ENCODE assay signal across 8 mouse cellular contexts in genomic region chr9:78442579-78443392, GRCm38 (mm10). TPM values are rescaled to one million over a fixed set of nuclear protein-coding genes. Genes with fewer than 3 reads are reported as not detected.
DNase-seq lines count a peak whose midpoint lies in the region; ATAC-seq and TF ChIP-seq lines count a peak whose summit lies in the region.

Cgas (minus strand) TSS chr9:78443237.

- H3K27me3 ChIP-seq in MEL (ENCODE audit: control insufficient read depth in 1 of 2, insufficient read depth in 2 of 2, low read length in 2 of 2): no peaks in the 10 kb centered on the region
- H3K27me3 ChIP-seq in hindbrain, embryonic 15.5 days: peaks cover 72% of the 10 kb centered on the region
- peaks cover 88% of the 10 kb centered on the region for H3K27me3 ChIP-seq in limb, embryonic 10.5 days (ENCODE audit: low read depth, poor library complexity, severe bottlenecking)
- peaks cover 91% of the 10 kb centered on the region for H3K27me3 ChIP-seq in midbrain, embryonic 10.5 days (ENCODE audit: low read depth, poor library complexity, severe bottlenecking)

- DNase-seq in MEL (ENCODE audit: low read depth, low spot score): peak; percentile 90
- peak; percentile 38 for DNase-seq in brain, adult 2 months (ENCODE audit: low read depth, low spot score)
- peak; percentile 78 for DNase-seq in gastrocnemius, adult 2 months
- DNase-seq in limb, embryonic 10.5 days (ENCODE audit: low spot score): peak; percentile 64
- peak; percentile 62 for DNase-seq in midbrain, embryonic 10.5 days (ENCODE audit: low spot score)
- peak; percentile 58 for DNase-seq in skeletal muscle tissue, adult 2 months (ENCODE audit: low read depth, low spot score)
- DNase-seq in cerebellum, adult 9-11 months: no peak

- H3K4me1 ChIP-seq in MEL (ENCODE audit: control insufficient read depth in 1 of 2, insufficient read depth in 2 of 2, low read length in 2 of 2): peaks cover 9 to 20% of the 10 kb centered on the region in 2 experiments
- peaks cover 11% of the 10 kb centered on the region for H3K4me1 ChIP-seq in hindbrain, embryonic 15.5 days (replicated peaks)
- H3K4me1 ChIP-seq in limb, embryonic 10.5 days: peaks cover 11% of the 10 kb centered on the region
- peaks cover 15% of the 10 kb centered on the region for H3K4me1 ChIP-seq in midbrain, embryonic 10.5 days

- peak within 1 kb of the TSS; percentile 77 to 95 for H3K4me3 ChIP-seq in MEL (ENCODE audit: control insufficient read depth in 1 of 2, insufficient read depth in 1 of 2, low read depth in 2 of 2, low read length in 2 of 2)
- H3K4me3 ChIP-seq in gastrocnemius, adult 2 months: peak within 1 kb of the TSS; percentile 75
- peak within 1 kb of the TSS; percentile 43 for H3K4me3 ChIP-seq in hindbrain, embryonic 15.5 days
- H3K4me3 ChIP-seq in limb, embryonic 10.5 days: peak within 1 kb of the TSS; percentile 54
- peak within 1 kb of the TSS; percentile 53 for H3K4me3 ChIP-seq in midbrain, embryonic 10.5 days

- H3K27ac ChIP-seq in MEL (ENCODE audit: control insufficient read depth, low read depth, low read length): peak within 1 kb of the TSS; percentile 49
- H3K27ac ChIP-seq in gastrocnemius, adult 2 months: peak within 1 kb of the TSS; percentile 49
- H3K27ac ChIP-seq in hindbrain, embryonic 15.5 days (replicated peaks): no peak within 1 kb of the TSS
- peak within 1 kb of the TSS; percentile 77 for H3K27ac ChIP-seq in limb, embryonic 10.5 days
- H3K27ac ChIP-seq in midbrain, embryonic 10.5 days (replicated peaks): peak within 1 kb of the TSS; percentile 59; the same call in 1 of the 2 replicates

- WGBS in hindbrain, embryonic 15.5 days: under 1% methylated on average over 81 of the region's 81 CpGs
- WGBS in limb, embryonic 10.5 days: under 1% methylated on average over 81 of the region's 81 CpGs
- 1% methylated on average over 81 of the region's 81 CpGs for WGBS in midbrain, embryonic 10.5 days

- H3K36me3 ChIP-seq in MEL (ENCODE audit: control insufficient read depth in 1 of 2, insufficient read depth in 2 of 2, low read length in 2 of 2): peaks cover 2 to 19% of the 10 kb centered on the region in 2 experiments
- no peaks in the 10 kb centered on the region for H3K36me3 ChIP-seq in hindbrain, embryonic 15.5 days
- no peaks in the 10 kb centered on the region for H3K36me3 ChIP-seq in limb, embryonic 10.5 days
- no peaks in the 10 kb centered on the region for H3K36me3 ChIP-seq in midbrain, embryonic 10.5 days

- peaks cover 43% of the 10 kb centered on the region for H3K79me2 ChIP-seq in MEL (ENCODE audit: control insufficient read depth, insufficient read depth, low read length, poor library complexity)

- no peak for TF ChIP-seq RAD21 in MEL (IDR thresholded peaks at IDR 0.05; ENCODE audit: low read depth, low read length)

- peak; percentile 51 to 77 for TF ChIP-seq POLR2A in MEL (IDR thresholded peaks at IDR 0.05; ENCODE audit: control insufficient read depth in 1 of 2, insufficient read depth in 1 of 2, low read depth in 1 of 2, low read length in 2 of 2, poor library complexity in 1 of 2)

- intact Hi-C loops in gastrocnemius, adult 2 months (cut with DNase I): loop anchor here (10.0 kb wide), 1 partner anchor 528 kb away; the partner anchor contains the start of gene Elovl5

- no peak for TF ChIP-seq EP300 in MEL (IDR thresholded peaks at IDR 0.05; ENCODE audit: low read depth in 1 of 2, low read length in 2 of 2)

- peak within 1 kb of the TSS; percentile 70 for H3K4me2 ChIP-seq in hindbrain, embryonic 15.5 days

- no peak for TF ChIP-seq CTCF in MEL (IDR thresholded peaks at IDR 0.05 in 2 of 3, conservative IDR thresholded peaks at IDR 0.05 in 1 of 3; ENCODE audit: control insufficient read depth in 1 of 3, insufficient read depth in 1 of 3, low read depth in 2 of 3, low read length in 3 of 3, poor library complexity in 1 of 3, severe bottlenecking in 1 of 3)
- no peak for TF ChIP-seq CTCF in gastrocnemius, adult 2 months (IDR thresholded peaks at IDR 0.05)

- H3K9ac ChIP-seq in MEL (ENCODE audit: control insufficient read depth, low read depth, low read length, poor library complexity, severe bottlenecking): peak within 1 kb of the TSS; percentile 75
- 0 out of 2 replicates have a peak within 1 kb of the TSS, but pooled peaks have one; percentile 12 for H3K9ac ChIP-seq in hindbrain, embryonic 15.5 days

- ATAC-seq in hindbrain, embryonic 15.5 days (ENCODE audit: low FRiP score, low read depth): peak; percentile 49; the same call in 1 of the 2 replicates

- no peaks in the 10 kb centered on the region for H3K9me3 ChIP-seq in MEL (replicated peaks; ENCODE audit: insufficient read depth, low read length)
- H3K9me3 ChIP-seq in hindbrain, embryonic 15.5 days: no peaks in the 10 kb centered on the region
- H3K9me3 ChIP-seq in limb, embryonic 10.5 days (replicated peaks): no peaks in the 10 kb centered on the region
- H3K9me3 ChIP-seq in midbrain, embryonic 10.5 days (replicated peaks): no peaks in the 10 kb centered on the region

TF ChIP-seq in MEL, 35 proteins besides CTCF, POLR2A, EP300 and RAD21:
- no peak for TF ChIP-seq TAL1 (IDR thresholded peaks at IDR 0.05; ENCODE audit: low read length)
- TF ChIP-seq ZC3H11A (IDR thresholded peaks at IDR 0.05; ENCODE audit: low read depth, low read length): no peak
- TF ChIP-seq MYC (IDR thresholded peaks at IDR 0.05; ENCODE audit: low read depth, low read length): peak; percentile 52
- TF ChIP-seq ZMIZ1 (IDR thresholded peaks at IDR 0.05; ENCODE audit: low read depth, low read length): no peak
- TF ChIP-seq ETS1 (IDR thresholded peaks at IDR 0.05; ENCODE audit: low read depth, low read length): peak; percentile 36; the same call in 1 of the 2 replicates
- no peak for TF ChIP-seq MYB (IDR thresholded peaks at IDR 0.05; ENCODE audit: low read depth, low read length)
- TF ChIP-seq JUND (IDR thresholded peaks at IDR 0.05; ENCODE audit: low read depth, low read length): no peak
- no peak for TF ChIP-seq MAZ (IDR thresholded peaks at IDR 0.05; ENCODE audit: low read depth, low read length)
- TF ChIP-seq RCOR1 (IDR thresholded peaks at IDR 0.05; ENCODE audit: low read depth, low read length): no peak
- no peak for TF ChIP-seq CHD2 (IDR thresholded peaks at IDR 0.05; ENCODE audit: low read length)
- no peak for TF ChIP-seq ELF1 (IDR thresholded peaks at IDR 0.05; ENCODE audit: low read depth, low read length)
- peak; percentile 28; the same call in 1 of the 2 replicates for TF ChIP-seq USF1 (IDR thresholded peaks at IDR 0.05; ENCODE audit: low read depth, low read length)
- TF ChIP-seq TCF12 (IDR thresholded peaks at IDR 0.05; ENCODE audit: low read depth, low read length): peak; percentile 51; the same call in 1 of the 2 replicates
- TF ChIP-seq NRF1 (IDR thresholded peaks at IDR 0.05; ENCODE audit: insufficient read depth, low read depth, low read length, poor library complexity, severe bottlenecking): peak; percentile 78
- no peak for TF ChIP-seq MEF2A (IDR thresholded peaks at IDR 0.05; ENCODE audit: extremely low read depth, insufficient replicate concordance, low read depth, low read length, poor library complexity, severe bottlenecking)
- TF ChIP-seq CHD1 (IDR thresholded peaks at IDR 0.05; ENCODE audit: low read depth, low read length): no peak
- peak; percentile 91 for TF ChIP-seq MAX (IDR thresholded peaks at IDR 0.05; ENCODE audit: low read length)
- TF ChIP-seq UBTF (IDR thresholded peaks at IDR 0.05; ENCODE audit: borderline replicate concordance, insufficient read depth, low read depth, low read length): 0 out of 2 replicates have a peak, but pooled peaks have one; percentile 33
- no peak for TF ChIP-seq GATA1 (IDR thresholded peaks at IDR 0.05; ENCODE audit: low read depth, low read length)
- no peak for TF ChIP-seq ZKSCAN1 (IDR thresholded peaks at IDR 0.05; ENCODE audit: low read depth, low read length)
- TF ChIP-seq SIN3A (IDR thresholded peaks at IDR 0.05; ENCODE audit: low read length): no peak
- peak; percentile 89; the same call in 1 of the 2 replicates for TF ChIP-seq E2F4 (IDR thresholded peaks at IDR 0.05; ENCODE audit: borderline replicate concordance, low read depth, low read length)
- TF ChIP-seq HCFC1 (IDR thresholded peaks at IDR 0.05; ENCODE audit: low read depth, low read length): peak; percentile 60
- TF ChIP-seq MAFK (IDR thresholded peaks at IDR 0.05; ENCODE audit: borderline replicate concordance, low read depth, low read length): no peak
- peak; percentile 46 for TF ChIP-seq MXI1 (IDR thresholded peaks at IDR 0.05; ENCODE audit: low read depth, low read length)
- TF ChIP-seq ZNF384 (IDR thresholded peaks at IDR 0.05; ENCODE audit: low read depth, low read length): no peak
- TF ChIP-seq POLR2AphosphoS5 (IDR thresholded peaks at IDR 0.05; ENCODE audit: borderline replicate concordance, low read depth, low read length): no peak
- no peak for TF ChIP-seq USF2 (IDR thresholded peaks at IDR 0.05; ENCODE audit: borderline replicate concordance in 1 of 2, insufficient read depth in 1 of 2, low read depth in 1 of 2, low read length in 2 of 2)
- no peak for TF ChIP-seq BHLHE40 (IDR thresholded peaks at IDR 0.05; ENCODE audit: borderline replicate concordance, low read depth, low read length)
- TF ChIP-seq POLR2AphosphoS2 (IDR thresholded peaks at IDR 0.05; ENCODE audit: low read length): no peak
- TF ChIP-seq KAT2A (conservative IDR thresholded peaks at IDR 0.05; ENCODE audit: low read depth, low read length): no peak
- TF ChIP-seq NELFE (IDR thresholded peaks at IDR 0.05; ENCODE audit: low read depth, low read length): peak; percentile 54
- TF ChIP-seq SMC3 (IDR thresholded peaks at IDR 0.05; ENCODE audit: low read depth, low read length): no peak
- TF ChIP-seq TBP (IDR thresholded peaks at IDR 0.05; ENCODE audit: low read depth, low read length): peak; percentile 51; the same call in 1 of the 2 replicates
- no peak for TF ChIP-seq GABPA (IDR thresholded peaks at IDR 0.05; ENCODE audit: low read depth, low read length)

RNA-seq across cellular contexts. Expression of gene Cgas, which starts in this region (rescaled TPM):
- 12.9 and 19.0 TPM in 2 replicates for total RNA-seq in MEL (2012; rRNA removed)
- 10 to 100 TPM in 1 of 2 experiments, not detected in 1; 20.9 TPM for polyA plus RNA-seq in MEL (2012; ENCODE audit: insufficient read depth in 1 of 2, insufficient read length in 2 of 2, low read depth in 1 of 2, low replicate concordance in 2 of 2, missing spikeins in 1 of 2)
- total RNA-seq in gastrocnemius, adult 2 months (2021): under 1 TPM; 0.08 to 0.11 TPM
- 0.58 and 0.80 TPM in 2 replicates for polyA plus RNA-seq in hindbrain, embryonic 15.5 days (2015; fragmentation: Nextera tagmentation; extraction: Ambion mirVana)
- 0.34 and 0.45 TPM in 2 replicates for polyA plus RNA-seq in limb, embryonic 10.5 days (2016; fragmentation: Nextera tagmentation; extraction: Ambion mirVana)
- polyA plus RNA-seq in midbrain, embryonic 10.5 days (2016; fragmentation: Nextera tagmentation; extraction: Ambion mirVana): 0.30 and 0.53 TPM in 2 replicates

Comparison
In these comparisons a context has a peak if more than half of its experiments do, and no peak if none do; other contexts are left out.
1. RNA of gene Cgas (total RNA-seq): 12.9 to 19.0 TPM in MEL; 0.08 to 0.11 TPM in gastrocnemius, adult 2 months; every median in the first group is over 10 times any median in the second.
2. RNA of gene Cgas (polyA plus RNA-seq): 20.9 TPM in MEL; 0.58 to 0.80 TPM in hindbrain, embryonic 15.5 days, 0.34 to 0.45 TPM in limb, embryonic 10.5 days and 0.30 to 0.53 TPM in midbrain, embryonic 10.5 days; every median in the first group is over 10 times any median in the second.
3. Peak in DNase-seq, H3K4me3 ChIP-seq and H3K27ac ChIP-seq in gastrocnemius, adult 2 months; RNA of the gene not detected or under 1 TPM.
4. Peak in ATAC-seq, H3K4me3 ChIP-seq, H3K9ac ChIP-seq and H3K4me2 ChIP-seq in hindbrain, embryonic 15.5 days; RNA of the gene not detected or under 1 TPM.
5. Peak in DNase-seq, H3K4me3 ChIP-seq and H3K27ac ChIP-seq in limb, embryonic 10.5 days; RNA of the gene not detected or under 1 TPM.
6. Peak in DNase-seq, H3K4me3 ChIP-seq and H3K27ac ChIP-seq in midbrain, embryonic 10.5 days; RNA of the gene not detected or under 1 TPM.
7. Peak in every context shown above with its lines, with median percentiles within 50 percentile points of each other: H3K4me3 ChIP-seq.